Mouse (Mus musculus) adrenal gland (tissue): ENCODE results near the gene Slc35a3.
"Not testable (repeated sequence)": the region's sequence is repeated elsewhere in the genome, so short reads cannot be mapped to it uniquely, and the experiment has no call there.

Experiments
- intact Hi-C: fragments of 180-260 bp; cut with DNase I; formaldehyde crosslinking; loops from one replicate; pipeline ENCODE4 v1.15.1; 2025

Gene Slc35a3

DNA sequence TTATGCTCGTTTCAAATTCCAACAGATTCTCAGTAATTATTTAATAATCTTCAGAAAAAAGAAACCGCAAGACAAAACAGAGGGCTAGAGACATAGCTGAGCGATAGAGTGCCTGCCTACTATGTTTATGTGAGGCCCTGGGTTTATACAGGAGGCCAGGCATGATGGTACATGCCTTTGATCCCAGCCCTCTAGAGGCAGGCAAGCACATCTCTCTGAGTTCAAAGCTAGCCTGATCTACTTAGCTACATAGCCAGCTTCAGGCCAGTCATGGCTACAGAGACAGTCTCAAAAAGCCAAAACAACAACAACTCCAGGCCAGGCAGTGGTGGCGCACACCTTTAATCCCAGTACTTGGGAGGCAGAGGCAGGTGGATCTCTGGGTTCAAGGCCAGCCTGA lies 11.0 kb downstream of the Slc35a3 start:
- intact Hi-C loops = no loop called here

DNA sequence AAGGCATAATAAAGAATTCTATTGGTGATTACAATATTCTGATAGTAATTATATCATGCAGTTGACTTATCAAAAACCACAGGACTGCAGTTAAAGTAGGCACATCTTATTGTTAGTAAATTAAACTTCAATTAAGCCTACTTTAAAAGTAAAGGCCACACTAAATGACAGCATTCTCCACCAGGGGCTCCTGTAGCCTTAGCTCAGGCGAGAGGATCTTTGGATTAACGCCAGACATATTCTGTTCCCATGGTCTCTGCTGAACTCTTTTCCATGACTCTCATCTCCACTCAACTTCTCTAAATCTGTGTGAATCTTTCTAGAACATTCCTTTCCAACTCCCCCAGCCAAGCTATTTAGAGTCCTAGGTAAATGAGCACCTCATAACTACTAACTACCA lies 13.8 kb downstream of the Slc35a3 start:
- intact Hi-C loops = no loop called here

DNA sequence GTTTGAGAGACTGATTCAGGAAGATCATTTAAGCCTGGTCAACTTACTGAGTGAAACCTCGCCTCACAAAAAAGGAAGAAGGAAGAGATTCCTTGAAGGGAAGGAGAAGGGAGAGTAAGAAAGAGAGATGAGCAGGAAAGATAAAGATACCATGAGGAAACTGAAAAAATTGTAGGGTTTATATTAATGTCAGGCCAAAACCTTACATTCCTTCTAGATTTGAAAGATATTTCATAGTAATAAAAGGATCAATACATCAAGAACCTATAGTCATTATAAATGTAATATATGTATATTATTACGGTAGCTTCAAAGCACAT lies 17.0 kb downstream of the Slc35a3 start:
- intact Hi-C loops = no loop called here

DNA sequence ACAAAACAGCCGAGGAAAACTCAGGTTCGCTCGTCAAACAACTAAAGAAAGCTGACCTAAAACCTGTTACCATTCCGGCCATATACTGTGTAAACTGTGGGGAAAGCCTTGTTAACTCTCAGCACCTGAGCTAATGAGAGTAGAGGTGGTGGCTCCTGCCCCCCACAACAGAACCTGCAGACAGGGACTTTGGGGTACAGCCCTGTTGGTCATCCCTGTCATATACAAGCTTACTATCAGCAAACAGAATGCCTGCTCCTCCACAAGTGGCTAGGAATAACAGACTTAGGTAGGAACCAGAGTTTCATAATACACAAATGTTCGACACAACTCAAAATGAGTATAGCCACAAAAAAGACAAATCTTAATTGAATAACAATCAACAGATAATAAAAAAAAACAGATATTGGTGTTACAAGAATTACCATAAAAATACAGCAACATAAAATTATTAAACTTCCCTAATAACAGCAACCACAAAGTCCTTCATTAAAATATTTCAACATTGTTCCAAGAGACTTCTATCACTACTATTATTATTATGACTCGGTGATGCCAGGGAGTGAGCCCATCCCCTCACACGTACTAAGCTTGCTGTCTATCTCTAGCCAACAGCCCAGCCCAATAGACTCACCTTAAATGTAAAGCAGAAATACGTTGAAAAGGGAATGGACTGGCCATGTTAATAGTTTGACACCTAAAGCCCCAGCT lies 17.5 kb downstream of the Slc35a3 start:
- intact Hi-C loops = no loop called here

DNA sequence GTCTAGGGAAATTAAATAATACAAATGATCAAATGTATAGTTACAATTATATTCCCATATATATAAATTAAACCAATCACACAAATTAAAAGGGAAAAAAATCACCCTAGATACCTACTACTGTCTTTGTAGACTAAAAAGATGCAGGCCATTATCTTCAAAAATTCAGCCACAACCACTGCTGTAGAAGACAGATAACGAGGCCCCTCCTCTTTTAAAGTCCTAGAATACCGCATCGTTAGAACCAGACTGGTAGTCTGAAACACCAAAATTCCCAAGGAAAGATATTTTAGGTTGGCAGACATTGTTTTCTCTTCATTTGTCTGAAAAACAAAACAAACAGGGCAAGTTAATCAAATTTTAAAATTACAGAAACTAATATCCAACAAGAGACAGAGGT lies 18.3 kb downstream of the Slc35a3 start:
- intact Hi-C loops = no loop called here

DNA sequence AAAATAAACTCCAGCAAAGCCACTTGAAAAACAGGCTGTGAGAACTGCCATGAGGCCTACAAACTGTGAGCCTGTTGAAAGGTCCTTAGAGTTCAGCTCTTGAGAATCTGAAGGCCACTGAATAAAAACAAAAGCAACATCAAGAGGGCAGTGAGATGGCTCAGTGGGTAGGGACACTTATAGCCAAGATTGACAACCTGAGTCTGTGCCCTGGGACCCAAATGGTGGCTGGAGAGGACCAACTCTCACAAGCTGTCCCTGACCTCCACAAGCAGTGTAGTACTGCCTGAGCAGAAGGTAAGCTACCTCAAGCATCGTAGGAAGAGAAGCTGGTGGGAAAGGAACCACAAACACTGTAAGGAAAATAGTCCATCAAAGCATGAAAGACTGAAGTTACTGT lies 31.5 kb downstream of the Slc35a3 start, which contains the start of gene Gm43191:
TSS of gene Gm43191 (minus strand) at position 101 of the 400 bp plus-strand sequence.
- intact Hi-C loops = no loop called here

DNA sequence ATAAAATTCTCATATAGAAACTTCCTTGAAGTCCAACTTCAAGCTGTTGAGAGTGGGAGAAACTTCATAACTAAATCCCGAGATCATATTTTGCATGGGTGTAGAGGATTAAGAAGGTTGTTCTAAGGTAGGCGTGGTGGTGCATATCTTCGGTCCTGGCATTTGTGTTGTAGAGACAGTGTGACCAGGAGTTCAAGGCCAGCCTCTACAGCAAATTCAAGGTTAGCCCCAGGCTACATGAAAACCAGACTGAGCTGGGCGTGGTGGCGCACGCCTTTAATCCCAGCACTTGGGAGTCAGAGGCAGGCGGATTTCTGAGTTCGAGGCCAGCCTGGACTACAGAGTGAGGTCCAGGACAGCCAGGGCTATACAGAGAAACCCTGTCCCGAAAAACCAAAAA lies 48.4 kb downstream of the Slc35a3 start:
- intact Hi-C loops = loop anchor here (5.0 kb wide), 1 partner anchor 67 kb away; no protein-coding TSS in a partner anchor

DNA sequence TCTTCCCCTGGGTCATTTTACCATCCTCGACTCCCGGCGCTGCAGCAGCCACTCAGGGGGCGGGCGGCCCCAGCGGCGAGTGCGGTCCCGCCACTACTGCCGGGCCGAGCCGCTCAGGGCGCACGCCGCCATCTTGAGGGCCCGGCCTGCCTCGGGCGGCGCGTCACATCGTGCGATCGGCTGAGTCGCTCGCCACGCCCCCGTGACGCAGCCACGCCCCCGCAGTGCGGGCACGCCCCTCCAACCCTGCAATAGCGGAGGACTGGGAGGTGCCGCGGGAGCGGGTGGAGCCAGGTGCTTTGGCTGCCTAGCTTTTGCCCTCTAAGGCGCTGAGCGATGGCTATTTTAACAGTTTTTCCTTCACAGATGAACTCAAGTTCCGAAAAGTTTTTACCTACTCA lies 50.2 kb downstream of the Slc35a3 start, which contains the start of gene Mfsd14a:
TSS of gene Mfsd14a (minus strand) at position 215 of the 401 bp plus-strand sequence.
- intact Hi-C loops = loop anchor here (5.0 kb wide), 1 partner anchor 65 kb away; no protein-coding TSS in a partner anchor

DNA sequence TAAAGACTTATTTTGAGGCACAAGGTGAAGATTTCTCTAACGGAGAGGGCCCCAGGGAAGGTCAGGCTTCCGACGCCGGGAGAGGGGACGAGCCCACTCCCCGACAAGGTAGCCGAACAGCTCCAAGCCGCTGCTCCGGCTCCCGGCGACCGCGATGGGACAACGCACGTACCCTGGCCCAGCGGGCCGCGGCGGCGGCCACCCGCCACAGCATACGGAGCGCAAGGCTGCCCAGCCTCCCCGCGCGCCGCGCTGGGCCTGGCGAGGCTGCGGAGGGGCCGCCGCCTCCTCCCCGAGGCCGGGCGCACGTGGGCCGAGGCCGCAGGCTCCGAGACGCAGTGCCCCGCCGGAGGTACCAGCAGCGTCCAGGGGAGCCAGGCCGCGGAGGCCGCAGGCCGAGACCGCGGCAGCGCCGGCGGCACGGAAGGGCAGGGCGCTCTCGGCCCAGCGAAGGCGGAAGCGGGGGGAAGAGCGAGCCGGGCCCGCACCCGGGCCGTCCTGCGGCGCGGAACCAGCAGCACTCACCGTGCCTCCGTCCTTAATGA lies 50.7 kb downstream of the Slc35a3 start:
- intact Hi-C loops = loop anchor here (5.0 kb wide), 1 partner anchor 65 kb away; no protein-coding TSS in a partner anchor

DNA sequence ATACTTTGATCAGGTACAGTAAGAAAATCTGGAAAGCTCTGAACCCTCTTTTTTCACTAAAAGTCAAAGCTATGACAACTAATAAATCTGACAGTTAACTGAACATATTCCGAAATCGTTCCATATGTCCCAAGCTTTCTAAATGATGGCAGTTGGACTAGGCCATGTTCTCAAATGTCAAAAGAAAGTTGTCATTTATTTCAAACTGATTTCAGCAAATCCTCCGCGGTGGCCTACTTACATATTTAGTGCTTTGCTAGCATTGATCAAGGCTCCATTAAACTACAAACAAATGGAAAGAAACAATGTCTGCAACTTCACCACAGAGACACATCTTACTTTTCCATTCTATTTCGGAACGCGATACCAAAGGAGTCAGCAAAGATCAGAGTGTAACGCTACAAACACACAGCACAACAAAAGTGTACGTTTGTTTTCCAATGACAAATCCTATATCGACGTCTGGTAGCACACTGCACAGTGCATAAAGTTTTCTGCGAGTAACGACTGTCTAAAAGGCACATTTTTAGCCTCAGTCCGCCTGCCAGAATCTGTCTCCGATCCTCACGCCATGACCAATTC lies 51.3 kb downstream of the Slc35a3 start:
- intact Hi-C loops = loop anchor here (5.0 kb wide), 1 partner anchor 64 kb away; no protein-coding TSS in a partner anchor

DNA sequence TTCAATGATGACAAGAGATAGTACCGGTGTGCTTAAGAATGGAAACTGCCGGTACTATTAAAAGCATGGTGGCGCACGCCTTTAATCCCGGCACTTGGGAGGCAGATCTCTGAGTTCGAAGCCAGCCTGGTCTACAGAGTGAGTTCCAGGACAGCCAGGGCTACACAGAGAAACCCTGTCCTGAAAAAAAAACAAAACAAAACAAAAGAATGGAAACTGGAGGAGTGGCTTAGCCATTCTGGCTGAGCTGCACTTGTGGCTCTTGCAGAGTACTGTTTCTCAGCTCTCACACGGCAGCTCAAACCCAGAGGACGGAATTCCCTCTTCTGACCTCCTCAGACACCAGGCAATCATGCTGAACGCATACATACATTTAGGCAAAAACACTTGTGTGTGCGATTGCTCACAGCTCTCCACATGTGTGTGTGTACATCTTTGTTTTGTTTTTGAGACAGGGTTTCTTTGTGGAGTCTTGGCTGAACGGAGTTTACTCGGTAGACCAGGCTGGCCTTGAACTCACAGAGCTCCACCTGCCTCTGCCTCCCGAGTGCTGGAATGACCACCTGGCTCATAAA lies 52.7 kb downstream of the Slc35a3 start:
- intact Hi-C loops = loop anchor here (5.0 kb wide), 1 partner anchor 63 kb away; no protein-coding TSS in a partner anchor

DNA sequence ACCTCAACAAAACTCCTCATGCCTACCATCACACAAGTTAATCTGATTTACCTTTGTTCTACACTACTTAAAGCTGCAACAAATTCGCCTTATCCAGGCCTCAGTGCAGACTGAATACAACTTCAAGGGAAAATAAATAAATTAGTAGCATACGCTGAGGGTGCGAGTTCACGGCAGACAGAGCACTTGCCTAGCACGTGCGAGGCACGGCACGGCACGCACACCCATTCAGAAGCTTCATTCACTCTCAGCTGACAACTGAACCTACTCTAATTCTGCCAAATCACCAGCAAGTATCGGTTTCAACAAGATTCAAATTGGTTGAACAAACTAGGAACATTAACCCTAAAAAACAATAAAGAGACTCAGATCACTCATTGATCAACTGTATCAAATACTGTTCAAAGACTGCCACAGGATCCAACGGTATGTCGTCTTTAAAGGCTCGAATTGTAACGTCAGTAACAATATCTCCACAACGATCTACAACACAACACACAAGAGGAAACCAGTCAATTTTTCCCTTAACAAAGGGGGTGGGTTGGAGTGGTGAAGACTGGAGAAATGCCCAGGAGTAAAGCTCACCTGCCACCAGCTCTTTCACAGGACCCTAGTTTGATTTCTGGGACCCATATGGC lies 53.6 kb downstream of the Slc35a3 start:
- intact Hi-C loops = no loop called here

DNA sequence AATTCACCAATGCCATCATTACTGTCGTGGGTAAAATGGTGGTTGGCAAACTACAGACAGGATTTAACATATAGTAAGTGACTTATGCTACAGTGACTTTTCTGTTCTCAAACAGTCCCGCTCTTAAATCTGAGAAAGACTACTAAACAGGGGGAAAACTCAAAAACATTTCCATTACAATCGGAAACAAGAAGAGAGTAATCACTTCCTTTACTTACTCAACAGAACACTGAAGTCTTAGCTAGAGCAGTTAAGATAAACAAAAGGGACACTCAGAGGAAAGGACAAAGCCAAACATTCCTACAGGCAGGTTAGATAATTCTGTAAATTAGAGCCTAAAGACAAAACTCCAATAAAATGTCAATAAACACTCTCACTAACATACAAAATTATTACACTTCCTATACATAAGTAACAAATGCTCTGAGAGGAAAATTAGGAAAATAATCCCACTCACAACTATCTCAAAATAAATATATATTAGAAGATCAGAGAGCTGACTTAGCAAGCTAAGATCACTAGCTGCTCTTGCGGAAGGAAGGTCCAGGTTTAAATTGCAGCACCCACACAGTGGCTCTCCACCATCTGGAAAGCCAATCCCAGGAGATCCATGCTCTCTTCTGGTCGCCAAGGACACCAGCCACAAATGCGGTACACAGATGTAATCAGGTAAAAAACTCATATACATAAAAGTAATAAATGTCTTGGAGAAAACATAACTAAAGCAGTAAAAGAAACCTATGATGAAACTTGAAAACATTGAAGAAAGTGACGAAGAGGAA lies 56.3 kb downstream of the Slc35a3 start:
- intact Hi-C loops = no loop called here

DNA sequence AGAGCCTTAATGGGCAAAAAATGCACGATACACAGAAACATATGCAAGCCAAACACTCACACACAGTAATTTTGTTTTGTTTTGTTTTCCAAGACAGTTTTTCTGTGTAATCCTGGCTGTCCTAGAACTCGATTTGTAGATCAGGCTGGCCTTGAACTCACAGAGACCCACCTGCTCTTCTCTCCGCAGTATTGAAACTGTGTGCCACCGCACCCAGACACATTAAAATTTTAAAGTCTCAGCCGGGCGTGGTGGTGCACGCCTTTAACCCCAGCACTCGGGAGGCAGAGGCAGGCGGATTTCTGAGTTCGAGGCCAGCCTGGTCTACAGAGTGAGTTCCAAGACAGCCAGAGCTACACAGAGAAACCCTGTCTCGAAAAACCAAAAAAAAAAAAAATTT lies 58.6 kb downstream of the Slc35a3 start:
- intact Hi-C loops = not testable (repeated sequence)

DNA sequence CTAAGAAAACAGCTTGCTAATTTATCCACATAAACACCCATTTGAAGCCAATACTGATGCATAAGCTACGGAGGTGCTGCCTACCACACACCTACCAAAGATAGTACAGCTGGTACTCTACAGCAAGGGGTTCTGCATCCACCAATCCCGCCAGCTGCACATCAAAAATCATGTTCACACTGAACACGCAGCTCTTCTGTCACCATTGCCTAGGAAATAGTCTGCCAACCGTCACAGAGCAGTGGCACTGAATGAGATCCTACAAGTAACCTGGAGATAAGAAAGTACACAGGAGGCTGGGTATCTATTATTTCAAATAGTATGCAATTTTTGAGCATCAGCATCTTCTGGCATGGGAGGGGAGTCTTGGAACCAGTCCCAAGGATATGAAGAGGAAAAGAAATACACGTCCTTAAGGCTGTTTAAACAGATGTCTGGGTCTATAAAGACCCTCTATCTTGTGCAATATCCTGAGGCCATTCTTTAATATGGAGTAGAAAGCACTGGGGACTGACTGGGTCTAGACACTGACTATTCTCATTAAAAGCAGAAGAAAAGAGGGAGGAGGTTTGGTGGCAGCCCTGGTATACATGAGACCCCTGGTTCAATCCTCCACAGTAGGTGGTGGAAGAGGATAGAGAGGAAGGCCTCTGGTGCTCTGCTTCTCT lies 59.2 kb downstream of the Slc35a3 start:
- intact Hi-C loops = no loop called here

DNA sequence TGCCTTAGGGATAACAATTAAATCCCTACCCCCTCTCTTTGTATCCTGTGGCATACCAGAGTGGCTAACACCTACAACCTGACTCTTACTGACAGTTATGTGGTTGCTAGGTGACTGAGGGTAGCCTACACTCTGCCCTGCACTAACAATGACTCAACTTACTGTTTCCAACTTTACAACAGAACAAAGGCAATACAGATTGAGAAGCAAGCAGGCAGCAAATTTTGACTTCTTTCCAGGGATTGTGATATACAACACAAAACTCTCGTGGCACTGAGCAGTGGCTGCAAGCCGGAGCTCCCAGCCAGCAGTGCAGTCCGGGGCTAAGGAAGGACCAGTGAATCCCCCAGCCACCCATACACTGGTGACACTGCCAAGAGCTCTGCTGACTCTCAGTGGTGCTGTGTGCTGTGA lies 60.6 kb downstream of the Slc35a3 start:
- intact Hi-C loops = no loop called here

DNA sequence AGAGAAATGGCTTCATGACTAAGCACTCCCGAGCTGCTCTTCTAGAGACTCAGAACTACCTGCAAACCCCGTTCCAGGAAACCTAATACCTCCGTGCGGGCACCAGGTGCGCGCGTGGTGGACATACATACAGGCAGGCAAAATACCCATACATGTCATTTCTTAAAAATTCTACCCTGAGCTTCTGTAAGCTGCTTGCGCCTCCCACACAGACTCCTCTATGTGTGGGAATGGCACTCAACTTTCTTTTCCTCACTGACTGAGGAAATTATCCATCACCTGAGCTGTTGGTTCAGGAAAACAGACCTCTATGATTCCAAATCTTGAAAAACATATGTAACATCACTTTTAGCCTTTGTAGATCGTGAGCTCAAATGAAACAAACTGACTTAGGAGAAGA lies 61.9 kb downstream of the Slc35a3 start:
- intact Hi-C loops = no loop called here

DNA sequence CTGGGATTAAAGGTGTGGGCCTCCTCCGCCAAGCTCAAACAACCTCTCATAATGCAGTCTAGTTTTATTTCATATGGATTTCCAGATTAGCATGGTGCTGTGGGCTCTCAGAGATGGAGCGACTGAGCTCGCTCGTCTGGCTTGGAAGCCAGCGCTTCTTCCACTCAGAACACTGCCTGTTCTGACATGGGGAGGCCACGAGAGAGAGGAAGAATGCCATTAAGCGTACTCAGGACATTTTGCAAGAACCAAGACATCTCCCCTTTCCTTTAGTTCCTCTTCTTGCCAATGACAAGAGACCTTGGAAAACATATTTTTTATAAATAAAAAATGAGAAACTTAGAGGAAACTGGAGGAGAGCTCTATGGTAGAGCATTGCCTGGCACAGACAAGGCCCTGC lies 63.8 kb downstream of the Slc35a3 start:
- intact Hi-C loops = no loop called here

DNA sequence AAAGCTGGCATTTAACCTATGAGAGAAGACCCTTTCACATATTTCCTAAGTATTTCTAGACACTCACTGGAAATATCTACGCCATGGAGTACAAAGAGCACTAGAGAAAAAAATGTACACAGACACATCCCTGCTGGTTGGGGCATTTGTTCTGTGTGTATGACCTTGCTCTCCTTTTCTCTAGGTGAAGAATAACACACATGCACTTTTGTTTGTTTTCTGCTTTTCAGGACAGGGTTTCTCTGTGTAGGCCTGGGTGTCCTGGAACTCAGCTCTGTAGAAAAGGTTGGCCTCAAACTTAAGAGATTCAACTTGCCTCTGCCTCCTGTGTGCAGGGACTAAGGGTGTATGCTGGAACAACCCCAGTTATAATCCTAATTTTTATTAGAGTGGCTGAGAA lies 66.2 kb downstream of the Slc35a3 start:
- intact Hi-C loops = no loop called here

DNA sequence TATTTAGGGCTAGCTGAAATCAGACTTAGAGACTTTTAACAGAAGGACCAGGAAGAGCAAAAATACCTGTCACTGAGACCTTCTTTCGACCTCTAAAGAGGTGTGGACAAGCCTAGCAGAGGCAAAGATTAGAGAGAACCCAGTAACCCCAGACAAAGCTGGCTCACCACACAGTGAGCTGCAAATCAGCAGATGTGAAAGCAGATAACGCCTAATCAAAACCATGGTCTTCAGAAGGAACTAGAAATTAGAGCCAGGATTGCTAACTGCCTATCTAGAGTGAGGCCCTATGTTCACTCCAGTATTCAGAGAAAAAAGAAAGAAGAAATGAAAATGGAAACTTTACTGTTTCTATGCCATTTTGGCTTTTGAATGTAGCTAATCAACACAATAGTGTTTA lies 70.3 kb downstream of the Slc35a3 start:
- intact Hi-C loops = no loop called here
